Mouse (Mus musculus): ENCODE data around the gene Chga.

GRCm38 (mm10) chr12:102570734-102571133 lies 16.0 kb downstream of the Chga start:
- no peak for TF ChIP-seq USF1 (IDR thresholded peaks at IDR 0.05; ENCODE audit: low read depth, low read length)
- TF ChIP-seq POLR2AphosphoS5 (IDR thresholded peaks at IDR 0.05; ENCODE audit: borderline replicate concordance, low read depth, low read length), result no peak
- TF ChIP-seq MEF2A (IDR thresholded peaks at IDR 0.05; ENCODE audit: extremely low read depth, insufficient replicate concordance, low read depth, low read length, poor library complexity, severe bottlenecking), result no peak
